Mouse (Mus musculus) bone marrow macrophage, adult 2 months (primary cell): ENCODE results near the gene Pou2f2.

Experiments
- CTCF ChIP-seq: IDR thresholded peaks from 2 replicates; pipeline ENCODE4 v1.5.1; 2012; ENCODE audit warnings: low read depth, mild to moderate bottlenecking, low read length, moderate library complexity
- POLR2A ChIP-seq: IDR thresholded peaks from 2 replicates; pipeline ENCODE4 v1.6.1; 2012; ENCODE audit warnings: mild to moderate bottlenecking, low read depth, low read length, borderline replicate concordance

- TF ChIP-seq CTCF (no peak), POLR2A (no peak)
Observed at GRCm38 (mm10) chr7:25088968-25089367, 90.6 kb downstream of the Pou2f2 start.
